Mouse (Mus musculus) kidney, embryonic 14.5 days (tissue): ENCODE measurements around the gene C2cd3. TPM values are rescaled to one million over a fixed set of nuclear protein-coding genes. Genes with fewer than 3 reads are reported as not detected.
A peak's percentile ranks its signal among the peaks of the same experiment; 100 is the strongest.

ENCODE experiments used
- ATAC-seq: fragments of 200-750 bp; cut with Nextera tagmentation; 2 replicates; pipeline ENCODE4 v1.8.0; 2017; ENCODE audit warnings: moderate number of reproducible peaks, mild to moderate bottlenecking, moderate TSS enrichment, moderate library complexity; ENCODE audit not compliant: low FRiP score, low TSS enrichment
- H3K27ac ChIP-seq: fragments of 300-500 bp; sonication (generic); 2 replicates; pipeline ENCODE4 v1.5.1; 2014; ENCODE audit warnings: low read depth, mild to moderate bottlenecking, low read length, moderate library complexity, mixed read lengths
- H3K27me3 ChIP-seq: fragments of 300-500 bp; sonication (generic); 2 replicates; pipeline ENCODE4 v1.6.1; 2014; ENCODE audit warnings: mild to moderate bottlenecking, low read length; ENCODE audit not compliant: control insufficient read depth, insufficient read depth
- H3K36me3 ChIP-seq: fragments of 300-500 bp; sonication (generic); 2 replicates; pipeline ENCODE4 v1.6.1; 2014; ENCODE audit warnings: low read length, mixed read lengths; ENCODE audit not compliant: control insufficient read depth, insufficient read depth
- H3K4me1 ChIP-seq: fragments of 300-500 bp; sonication (generic); 2 replicates; pipeline ENCODE4 v1.6.1; 2014; ENCODE audit warnings: low read length, mixed read lengths; ENCODE audit not compliant: control insufficient read depth, insufficient read depth
- H3K4me2 ChIP-seq: fragments of 300-500 bp; sonication (generic); replicated peaks from 2 replicates; pipeline ENCODE4 v1.6.1; 2014; ENCODE audit warnings: low read depth, mild to moderate bottlenecking, low read length
- H3K4me3 ChIP-seq: fragments of 300-500 bp; sonication (generic); 2 replicates; pipeline ENCODE4 v1.5.1; 2014; ENCODE audit warnings: mild to moderate bottlenecking, low read length
- H3K9ac ChIP-seq: fragments of 300-500 bp; sonication (generic); 2 replicates; pipeline ENCODE4 v1.6.1; 2014; ENCODE audit warnings: low read depth, mild to moderate bottlenecking, low read length, moderate library complexity
- H3K9me3 ChIP-seq: fragments of 300-500 bp; sonication (generic); 2 replicates; pipeline ENCODE4 v1.6.1; 2016; ENCODE audit warnings: low read length; ENCODE audit not compliant: control insufficient read depth
- WGBS: fragments of 180-500 bp; shearing (Covaris S2); extraction: QIAGEN DNeasy Blood & Tissue Kit; methylation state at CpG from one replicate; pipeline ENCODE4 v1.1.7; 2014; 5-methylcytosine and 5-hydroxymethylcytosine counted together
- polyA plus RNA-seq: library from polyadenylated mRNA; unstranded; fragments of >200 nt; fragmentation: Nextera tagmentation; extraction: Ambion mirVana; gene quantifications from 2 replicates; pipeline ENCODE4 v1.2.1, GENCODE M21; 2014

Gene C2cd3
- polyA plus RNA-seq, 1 experiment from 2014 or later, result 45.4 TPM

GRCm38 (mm10) chr7:100469502-100469901, 97.5 kb downstream of the C2cd3 start:
- no peak overlapping the region for H3K4me3 ChIP-seq

GRCm38 (mm10) chr7:100470796-100471406, 98.9 kb downstream of the C2cd3 start:
- Histone ChIP-seq H3K27ac (no peak overlapping the region), H3K4me2 (no peak overlapping the region), H3K9ac (no peak overlapping the region), H3K4me1 (no peaks in the 10 kb centered on the region), H3K4me3 (no peak overlapping the region), H3K9me3 (no peaks in the 10 kb centered on the region), H3K36me3 (peaks cover 24% of the 10 kb centered on the region), H3K27me3 (no peaks in the 10 kb centered on the region)
- WGBS, result 89% methylated on average over 11 of the region's 11 CpGs
- ATAC-seq, result no peak

More at GRCm38 (mm10) chr7:100469502-100469901, 97.5 kb downstream of the C2cd3 start:
- Histone ChIP-seq H3K4me1 (no peaks in the 10 kb centered on the region; the same call in 1 of the 2 replicates), H3K27me3 (no peaks in the 10 kb centered on the region), H3K4me2 (no peak overlapping the region), H3K9ac (no peak overlapping the region), H3K27ac (no peak overlapping the region), H3K9me3 (no peaks in the 10 kb centered on the region), H3K36me3 (peaks cover 30% of the 10 kb centered on the region)
- ATAC-seq, result no peak
- WGBS, result 90% methylated on average over 1 of the region's 1 CpGs

GRCm38 (mm10) chr7:100471407-100471797, 99.4 kb downstream of the C2cd3 start:
- H3K9ac ChIP-seq, result no peak overlapping the region
- H3K4me2 ChIP-seq, result no peak overlapping the region
- H3K9me3 ChIP-seq, result no peaks in the 10 kb centered on the region
- peaks cover 24% of the 10 kb centered on the region for H3K36me3 ChIP-seq
- H3K27me3 ChIP-seq, result no peaks in the 10 kb centered on the region
- no peaks in the 10 kb centered on the region for H3K4me1 ChIP-seq
- 86% methylated on average over 1 of the region's 1 CpGs for WGBS
- no peak overlapping the region for H3K27ac ChIP-seq
- H3K4me3 ChIP-seq, result no peak overlapping the region
- ATAC-seq, result no peak

- 57% methylated on average over 6 of the region's 6 CpGs for WGBS
- Histone ChIP-seq H3K9ac (no peak within 1 kb of the TSS), H3K27ac (no peak within 1 kb of the TSS), H3K4me2 (no peak within 1 kb of the TSS), H3K4me3 (no peak within 1 kb of the TSS), H3K4me1 (no peaks in the 10 kb centered on the region), H3K27me3 (no peaks in the 10 kb centered on the region), H3K36me3 (peaks cover 24% of the 10 kb centered on the region), H3K9me3 (no peaks in the 10 kb centered on the region)
- ATAC-seq, result peak; percentile 15; the same call in 1 of the 2 replicates
Measured at GRCm38 (mm10) chr7:100472777-100473176, 100.7 kb downstream of the C2cd3 start, which contains the start of gene Ucp3. Gene Ucp3 (plus strand): TSS chr7:100472990.

GRCm38 (mm10) chr7:100473846-100474454, 101.9 kb downstream of the C2cd3 start:
- Histone ChIP-seq H3K4me3 (no peak overlapping the region), H3K27ac (no peak overlapping the region), H3K9me3 (no peaks in the 10 kb centered on the region), H3K9ac (no peak overlapping the region), H3K4me1 (no peaks in the 10 kb centered on the region), H3K36me3 (peaks cover 16% of the 10 kb centered on the region), H3K27me3 (no peaks in the 10 kb centered on the region), H3K4me2 (no peak overlapping the region)
- ATAC-seq, result no peak
- 78% methylated on average over 9 of the region's 9 CpGs for WGBS

- ATAC-seq, result no peak
- whole genome bisulfite sequencing, result 56% methylated on average over 1 of the region's 1 CpGs
Measured at GRCm38 (mm10) chr7:100474680-100475079, 102.6 kb downstream of the C2cd3 start.

GRCm38 (mm10) chr7:100479100-100479822, 107.2 kb downstream of the C2cd3 start:
- no peaks in the 10 kb centered on the region for H3K36me3 ChIP-seq
- H3K9me3 ChIP-seq, result no peaks in the 10 kb centered on the region
- H3K4me3 ChIP-seq, result no peak overlapping the region
- H3K27ac ChIP-seq, result no peak overlapping the region
- 0 out of 2 replicates have a peak, but pooled peaks cover 3% of the 10 kb centered on the region for H3K4me1 ChIP-seq
- no peak overlapping the region for H3K9ac ChIP-seq
- no peaks in the 10 kb centered on the region for H3K27me3 ChIP-seq
- H3K4me2 ChIP-seq, result no peak overlapping the region
- peak; percentile 37; the same call in 1 of the 2 replicates for ATAC-seq
- WGBS, result 76% methylated on average over 20 of the region's 20 CpGs

More at GRCm38 (mm10) chr7:100474680-100475079, 102.6 kb downstream of the C2cd3 start:
- Histone ChIP-seq H3K4me1 (no peaks in the 10 kb centered on the region), H3K36me3 (peaks cover 10% of the 10 kb centered on the region), H3K27me3 (no peaks in the 10 kb centered on the region), H3K4me3 (no peak overlapping the region), H3K9me3 (no peaks in the 10 kb centered on the region), H3K27ac (no peak overlapping the region), H3K9ac (no peak overlapping the region), H3K4me2 (no peak overlapping the region)

- ATAC-seq, result peak; percentile 64
- Histone ChIP-seq H3K27ac (no peak overlapping the region), H3K9ac (no peak overlapping the region), H3K27me3 (no peaks in the 10 kb centered on the region), H3K4me1 (0 out of 2 replicates have a peak, but pooled peaks cover 3% of the 10 kb centered on the region), H3K4me2 (no peak overlapping the region), H3K36me3 (no peaks in the 10 kb centered on the region), H3K9me3 (no peaks in the 10 kb centered on the region), H3K4me3 (no peak overlapping the region)
- 68% methylated on average over 15 of the region's 15 CpGs for WGBS
Measured at GRCm38 (mm10) chr7:100479823-100480164, 107.8 kb downstream of the C2cd3 start.

- Histone ChIP-seq H3K27me3 (no peaks in the 10 kb centered on the region), H3K9ac (no peak overlapping the region), H3K36me3 (no peaks in the 10 kb centered on the region), H3K4me3 (no peak overlapping the region), H3K9me3 (no peaks in the 10 kb centered on the region), H3K4me1 (0 out of 2 replicates have a peak, but pooled peaks cover 3% of the 10 kb centered on the region), H3K4me2 (no peak overlapping the region), H3K27ac (no peak overlapping the region)
- 78% methylated on average over 17 of the region's 17 CpGs for WGBS
- peak; percentile 50; the same call in 1 of the 2 replicates for ATAC-seq
Measured at GRCm38 (mm10) chr7:100480175-100480574, 108.1 kb downstream of the C2cd3 start.
